Mouse (Mus musculus): ENCODE data around the gene Poc1a.

DNA sequence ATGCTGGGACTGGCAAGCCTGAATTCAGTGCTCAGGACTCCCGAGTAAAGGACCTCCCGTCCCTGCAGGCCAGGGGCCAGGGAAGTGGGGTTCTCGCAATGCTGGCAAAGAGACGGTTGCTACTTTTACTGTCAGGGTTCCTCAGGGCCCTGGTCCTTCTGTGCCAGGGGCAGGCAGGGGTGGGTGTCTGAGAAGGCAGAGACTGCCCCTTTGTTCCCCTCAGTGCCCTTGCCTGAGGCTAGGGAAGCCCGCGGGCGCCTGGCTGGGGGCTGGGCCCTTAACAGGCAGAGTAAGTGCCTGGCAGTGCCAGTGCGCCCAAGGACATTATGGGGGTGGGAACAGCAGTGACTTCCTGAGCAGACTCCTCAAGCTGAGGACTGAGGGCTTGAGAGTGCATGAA is 96.4 kb downstream of the Poc1a start:
- TF ChIP-seq CTCF (IDR thresholded peaks at IDR 0.05; ENCODE audit: low read depth, low read length) (no peak), POLR2A (IDR thresholded peaks at IDR 0.05; ENCODE audit: insufficient read depth, low read length) (no peak)
